Mouse (Mus musculus) MEL (cell line): ENCODE measurements at regions not wholly inside any gene's neighbourhood (a gene's known extent, or its start where the extent isn't known, plus 50 kb on each side); places are given as distances from the start of the nearest gene placed in this dataset.

Experiments
- DNase-seq: peaks from one replicate; pipeline ENCODE4 v3.0.0; 2011; ENCODE audit warnings: low read depth, low spot score
- H3K27ac ChIP-seq: 2 replicates; pipeline ENCODE4 v1.5.1; 2012; ENCODE audit warnings: low read depth, mild to moderate bottlenecking, control low read depth, low read length, moderate library complexity; ENCODE audit not compliant: control insufficient read depth
- H3K27me3 ChIP-seq, 2 experiments: fragments of 150-350 bp in 1 of 2; sonication (generic) in 1 of 2; 2 replicates each; pipeline ENCODE4 v1.6.1; 2012; ENCODE audit warnings: low read length in 2 of 2, mild to moderate bottlenecking in 2 of 2, improper control_type of control experiment in 1 of 2, moderate library complexity in 1 of 2; ENCODE audit not compliant: insufficient read depth in 2 of 2, control insufficient read depth in 1 of 2
- H3K36me3 ChIP-seq, 2 experiments: 2 replicates each; pipeline ENCODE4 v1.6.1; 2012 to 2014; ENCODE audit warnings: low read length in 2 of 2, improper control_type of control experiment in 1 of 2, inconsistent platforms in 1 of 2, mild to moderate bottlenecking in 1 of 2; ENCODE audit not compliant: insufficient read depth in 2 of 2, control insufficient read depth in 1 of 2
- H3K4me1 ChIP-seq, 2 experiments: fragments of 150-350 bp in 1 of 2; sonication (generic) in 1 of 2; 2 replicates each; pipeline ENCODE4 v1.6.1; 2012; ENCODE audit warnings: low read length in 2 of 2, improper control_type of control experiment in 1 of 2, mild to moderate bottlenecking in 1 of 2; ENCODE audit not compliant: insufficient read depth in 2 of 2, control insufficient read depth in 1 of 2
- H3K4me3 ChIP-seq, 2 experiments: fragments of 150-350 bp in 1 of 2; sonication (generic) in 1 of 2; 2 replicates each; pipeline ENCODE4 v1.5.1; 2012; ENCODE audit warnings: low read depth in 2 of 2, low read length in 2 of 2, mild to moderate bottlenecking in 2 of 2, moderate library complexity in 2 of 2, control low read depth in 1 of 2, improper control_type of control experiment in 1 of 2; ENCODE audit not compliant: control insufficient read depth in 1 of 2, insufficient read depth in 1 of 2
- H3K79me2 ChIP-seq: 2 replicates; pipeline ENCODE4 v1.6.1; 2012; ENCODE audit warnings: mild to moderate bottlenecking, low read length, moderate library complexity; ENCODE audit not compliant: control insufficient read depth, poor library complexity, insufficient read depth
- H3K9ac ChIP-seq: 2 replicates; pipeline ENCODE4 v1.6.1; 2012; ENCODE audit warnings: low read depth, mild to moderate bottlenecking, control low read depth, low read length, moderate library complexity; ENCODE audit not compliant: control insufficient read depth, poor library complexity, severe bottlenecking
- H3K9me3 ChIP-seq: fragments of 150-350 bp; sonication (generic); replicated peaks from 2 replicates; pipeline ENCODE4 v1.6.1; 2012; ENCODE audit warnings: mild to moderate bottlenecking, low read length, improper control_type of control experiment, moderate library complexity; ENCODE audit not compliant: insufficient read depth
- BHLHE40 ChIP-seq: IDR thresholded peaks from 2 replicates; pipeline ENCODE4 v1.6.1; 2012; ENCODE audit warnings: low read depth, mild to moderate bottlenecking, inconsistent platforms, low read length, improper control_type of control experiment, borderline replicate concordance
- CTCF ChIP-seq, 3 experiments: IDR thresholded peaks in 2 of 3; conservative IDR thresholded peaks in 1 of 3; 2 replicates each; pipeline ENCODE4 v1.5.1; 2011 to 2012; ENCODE audit warnings: low read length in 3 of 3, low read depth in 2 of 3, mild to moderate bottlenecking in 2 of 3, improper control_type of control experiment in 1 of 3, inconsistent platforms in 1 of 3, mixed read lengths in 1 of 3, moderate library complexity in 1 of 3; ENCODE audit not compliant: control insufficient read depth in 1 of 3, insufficient read depth in 1 of 3, poor library complexity in 1 of 3, severe bottlenecking in 1 of 3
- E2F4 ChIP-seq: IDR thresholded peaks from 2 replicates; pipeline ENCODE4 v1.6.1; 2011; ENCODE audit warnings: low read depth, low read length, improper control_type of control experiment, borderline replicate concordance
- ELF1 ChIP-seq: IDR thresholded peaks from 2 replicates; pipeline ENCODE4 v1.6.1; 2014; ENCODE audit warnings: low read depth, mild to moderate bottlenecking, inconsistent platforms, low read length, improper control_type of control experiment, moderate library complexity
- ETS1 ChIP-seq: IDR thresholded peaks from 2 replicates; pipeline ENCODE4 v1.6.1; 2012; ENCODE audit warnings: low read depth, mild to moderate bottlenecking, inconsistent platforms, low read length, improper control_type of control experiment, moderate library complexity
- GATA1 ChIP-seq: IDR thresholded peaks from 2 replicates; pipeline ENCODE4 v1.6.1; 2011; ENCODE audit warnings: low read depth, low read length, improper control_type of control experiment
- HCFC1 ChIP-seq: IDR thresholded peaks from 2 replicates; pipeline ENCODE4 v1.6.1; 2012; ENCODE audit warnings: low read depth, mild to moderate bottlenecking, inconsistent platforms, low read length, improper control_type of control experiment, moderate library complexity
- JUND ChIP-seq: IDR thresholded peaks from 2 replicates; pipeline ENCODE4 v1.6.1; 2011; ENCODE audit warnings: low read depth, mild to moderate bottlenecking, improper control_type of control experiment, low read length
- KAT2A ChIP-seq: conservative IDR thresholded peaks from 2 replicates; pipeline ENCODE4 v1.6.1; 2012; ENCODE audit warnings: low read depth, low read length, improper control_type of control experiment, inconsistent platforms
- MAX ChIP-seq: IDR thresholded peaks from 2 replicates; pipeline ENCODE4 v1.6.1; 2011; ENCODE audit warnings: low read length, improper control_type of control experiment
- MEF2A ChIP-seq: IDR thresholded peaks from 2 replicates; pipeline ENCODE4 v1.6.1; 2014; ENCODE audit warnings: low read depth, mild to moderate bottlenecking, inconsistent platforms, low read length, improper control_type of control experiment; ENCODE audit not compliant: poor library complexity, insufficient replicate concordance, severe bottlenecking; ENCODE audit errors: extremely low read depth
- MXI1 ChIP-seq: IDR thresholded peaks from 2 replicates; pipeline ENCODE4 v1.6.1; 2011; ENCODE audit warnings: mild to moderate bottlenecking, low read depth, low read length, improper control_type of control experiment
- MYB ChIP-seq: IDR thresholded peaks from 2 replicates; pipeline ENCODE4 v1.6.1; 2011; ENCODE audit warnings: mild to moderate bottlenecking, low read depth, low read length, improper control_type of control experiment
- MYC ChIP-seq: IDR thresholded peaks from 2 replicates; pipeline ENCODE4 v1.6.1; 2011; ENCODE audit warnings: low read depth, mild to moderate bottlenecking, low read length, improper control_type of control experiment, moderate library complexity
- NELFE ChIP-seq: IDR thresholded peaks from 2 replicates; pipeline ENCODE4 v1.6.1; 2011; ENCODE audit warnings: low read depth, low read length, improper control_type of control experiment
- NRF1 ChIP-seq: IDR thresholded peaks from 2 replicates; pipeline ENCODE4 v1.6.1; 2014; ENCODE audit warnings: low read depth, mild to moderate bottlenecking, inconsistent platforms, low read length, improper control_type of control experiment, moderate library complexity; ENCODE audit not compliant: poor library complexity, insufficient read depth, severe bottlenecking
- POLR2A ChIP-seq, 2 experiments: IDR thresholded peaks; 2 replicates each; pipeline ENCODE4 v1.6.1; 2011 to 2012; ENCODE audit warnings: low read length in 2 of 2, mild to moderate bottlenecking in 2 of 2, control low read depth in 1 of 2, improper control_type of control experiment in 1 of 2, low read depth in 1 of 2, moderate library complexity in 1 of 2; ENCODE audit not compliant: control insufficient read depth in 1 of 2, insufficient read depth in 1 of 2, poor library complexity in 1 of 2
- RAD21 ChIP-seq: IDR thresholded peaks from 2 replicates; pipeline ENCODE4 v1.6.1; 2011; ENCODE audit warnings: mild to moderate bottlenecking, low read depth, low read length, improper control_type of control experiment
- RCOR1 ChIP-seq: IDR thresholded peaks from 2 replicates; pipeline ENCODE4 v1.6.1; 2012; ENCODE audit warnings: low read depth, mild to moderate bottlenecking, inconsistent platforms, low read length, improper control_type of control experiment
- SIN3A ChIP-seq: IDR thresholded peaks from 2 replicates; pipeline ENCODE4 v1.6.1; 2012; ENCODE audit warnings: low read length, improper control_type of control experiment, inconsistent platforms
- TBP ChIP-seq: IDR thresholded peaks from 2 replicates; pipeline ENCODE4 v1.8.0; 2011; ENCODE audit warnings: low read depth, low read length, improper control_type of control experiment
- UBTF ChIP-seq: IDR thresholded peaks from 2 replicates; pipeline ENCODE4 v1.6.1; 2012; ENCODE audit warnings: low read depth, mild to moderate bottlenecking, inconsistent platforms, low read length, improper control_type of control experiment, moderate library complexity, borderline replicate concordance; ENCODE audit not compliant: insufficient read depth
- USF1 ChIP-seq: IDR thresholded peaks from 2 replicates; pipeline ENCODE4 v1.6.1; 2014; ENCODE audit warnings: low read depth, mild to moderate bottlenecking, inconsistent platforms, low read length, improper control_type of control experiment, moderate library complexity
- ZKSCAN1 ChIP-seq: IDR thresholded peaks from 2 replicates; pipeline ENCODE4 v1.6.1; 2012; ENCODE audit warnings: low read depth, mild to moderate bottlenecking, inconsistent platforms, low read length, improper control_type of control experiment, moderate library complexity

GRCm38 (mm10) chr1:128767415-128767814 is 175.3 kb upstream of the Cxcr4 start:
- Histone ChIP-seq H3K36me3 (no peaks in the 10 kb centered on the region), H3K9me3 (no peaks in the 10 kb centered on the region), H3K4me1 (no peaks in the 10 kb centered on the region), H3K4me3 (no peak overlapping the region), H3K27me3 (no peaks in the 10 kb centered on the region), H3K27ac (no peak overlapping the region), H3K79me2 (no peaks in the 10 kb centered on the region), H3K9ac (no peak overlapping the region)
- no peak for DNase-seq
- TF ChIP-seq CTCF (IDR thresholded peaks at IDR 0.05 in 2 of 3, conservative IDR thresholded peaks at IDR 0.05 in 1 of 3; ENCODE audit: control insufficient read depth in 1 of 3, insufficient read depth in 1 of 3, low read depth in 2 of 3, low read length in 3 of 3, poor library complexity in 1 of 3, severe bottlenecking in 1 of 3) = no peak
- no peak for TF ChIP-seq USF1
- no peak for TF ChIP-seq NELFE
- no peak for TF ChIP-seq RAD21
- no peak for TF ChIP-seq MYB
- no peak for TF ChIP-seq MXI1
- TF ChIP-seq JUND = no peak
- TF ChIP-seq TBP = no peak
- no peak for TF ChIP-seq ZKSCAN1
- no peak for TF ChIP-seq UBTF

GRCm38 (mm10) chr1:128766894-128767268 is 174.8 kb upstream of the Cxcr4 start:
- TF ChIP-seq HCFC1 = no peak
- TF ChIP-seq ELF1 = no peak
- no peak for TF ChIP-seq SIN3A
- no peak for TF ChIP-seq NRF1
- no peak for TF ChIP-seq POLR2A (IDR thresholded peaks at IDR 0.05; ENCODE audit: control insufficient read depth in 1 of 2, insufficient read depth in 1 of 2, low read depth in 1 of 2, low read length in 2 of 2, poor library complexity in 1 of 2)
- TF ChIP-seq MXI1 = no peak
- TF ChIP-seq MAX = no peak
- no peak for TF ChIP-seq UBTF
- no peak for TF ChIP-seq MYC
- TF ChIP-seq BHLHE40 = no peak
- no peak for TF ChIP-seq RCOR1
- no peak for TF ChIP-seq ETS1
- no peak for TF ChIP-seq JUND
- TF ChIP-seq MEF2A = no peak
- no peak for TF ChIP-seq ZKSCAN1
- no peak for TF ChIP-seq GATA1
- no peak for TF ChIP-seq E2F4
- no peak for TF ChIP-seq KAT2A
- Histone ChIP-seq H3K4me1 (no peaks in the 10 kb centered on the region), H3K9me3 (no peaks in the 10 kb centered on the region), H3K36me3 (no peaks in the 10 kb centered on the region), H3K4me3 (no peak overlapping the region), H3K79me2 (no peaks in the 10 kb centered on the region), H3K9ac (no peak overlapping the region), H3K27ac (no peak overlapping the region), H3K27me3 (no peaks in the 10 kb centered on the region)
- no peak for DNase-seq
